In the genomic region with DNA sequence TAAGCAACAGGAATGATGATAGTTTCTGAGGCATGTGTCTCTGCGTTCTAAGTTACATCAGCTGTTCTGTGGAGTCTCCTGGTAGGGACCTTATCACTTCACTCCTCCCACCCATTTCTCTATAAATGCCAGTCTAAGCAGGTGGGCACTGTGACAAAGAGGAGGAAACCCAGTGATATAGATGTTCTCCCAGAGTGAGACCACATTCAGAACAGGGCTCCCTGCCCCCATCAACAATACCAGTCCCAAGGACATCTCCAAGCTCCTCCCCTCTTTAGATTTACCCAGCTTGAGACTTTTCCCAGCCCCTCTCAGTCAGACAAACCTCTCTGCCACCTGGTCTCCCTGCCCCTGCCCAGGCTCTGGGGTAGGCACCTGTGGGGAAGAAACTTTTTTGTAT, we compare ENCODE assay signal across 22 mouse cellular contexts. TPM values are rescaled to one million over a fixed set of nuclear protein-coding genes. Genes with fewer than 3 reads are reported as not detected.
DNase-seq lines count a peak whose midpoint lies in the region; ATAC-seq lines count a peak whose summit lies in the region.
"Had no signal": no experiment of that assay in that cellular context is flagged by ENCODE, and none has a peak within 500 bp of the region (broad histone marks: within the 10 kb centered on the region; RNA-seq: fewer than 3 reads in every experiment).

No protein-coding gene starts in this region.

- no peaks in the 10 kb centered on the region for H3K9me3 ChIP-seq in liver, embryonic 11.5 days (ENCODE audit: control insufficient read depth, low read length)
- H3K9me3 ChIP-seq in intestine, embryonic 16.5 days (ENCODE audit: control insufficient read depth, low read length) = no peaks in the 10 kb centered on the region
- H3K9me3 ChIP-seq in heart, embryonic 10.5 days = no peaks in the 10 kb centered on the region
- H3K9me3 ChIP-seq: forebrain, embryonic 13.5 days; hindbrain, embryonic 12.5 days; neural tube, embryonic 13.5 days had no signal

- peaks cover 10% of the 10 kb centered on the region for H3K27me3 ChIP-seq in liver, embryonic 11.5 days (replicated peaks; ENCODE audit: control insufficient read depth, insufficient read depth, low read length)
- peaks cover 11% of the 10 kb centered on the region; the same call in 1 of the 2 replicates for H3K27me3 ChIP-seq in intestine, embryonic 16.5 days (replicated peaks; ENCODE audit: control insufficient read depth, insufficient read depth, low read length)
- H3K27me3 ChIP-seq in heart, embryonic 10.5 days (ENCODE audit: insufficient read depth, poor library complexity, severe bottlenecking) = peaks cover 23% of the 10 kb centered on the region; the same call in 1 of the 2 replicates
- H3K27me3 ChIP-seq: forebrain, embryonic 13.5 days had no signal

- no peak overlapping the region for H3K4me3 ChIP-seq in liver, embryonic 11.5 days (ENCODE audit: low read depth, low read length)
- H3K4me3 ChIP-seq in intestine, embryonic 16.5 days (ENCODE audit: low read length) = no peak overlapping the region
- H3K4me3 ChIP-seq in heart, embryonic 10.5 days = no peak overlapping the region
- H3K4me3 ChIP-seq: forebrain, embryonic 13.5 days; hindbrain, embryonic 12.5 days; neural tube, embryonic 13.5 days had no signal

- no peak overlapping the region for H3K9ac ChIP-seq in liver, embryonic 11.5 days (ENCODE audit: low read depth, low read length)
- no peak overlapping the region for H3K9ac ChIP-seq in intestine, embryonic 16.5 days (ENCODE audit: low read depth, low read length)
- H3K9ac ChIP-seq: forebrain, embryonic 13.5 days; hindbrain, embryonic 12.5 days; lung, embryonic 14.5 days; neural tube, embryonic 13.5 days had no signal

- H3K27ac ChIP-seq in liver, embryonic 11.5 days (ENCODE audit: low read depth, low read length) = no peak overlapping the region
- H3K27ac ChIP-seq in intestine, embryonic 16.5 days (ENCODE audit: low read length) = no peak overlapping the region
- no peak overlapping the region for H3K27ac ChIP-seq in heart, embryonic 10.5 days
- H3K27ac ChIP-seq: forebrain, embryonic 13.5 days; hindbrain, embryonic 12.5 days; neural tube, embryonic 13.5 days; stomach, postnatal 0 days had no signal

- ATAC-seq in liver, embryonic 11.5 days (replicated peaks; ENCODE audit: low FRiP score) = 0 out of 2 replicates have a peak, but pooled peaks have one; percentile 31
- ATAC-seq in intestine, embryonic 16.5 days = peak; percentile 52; the same call in 1 of the 2 replicates
- peak; percentile 42; the same call in 1 of the 2 replicates for ATAC-seq in neutrophil, adult 5-6 weeks (ENCODE audit: extremely low read depth, insufficient number of reproducible peaks, low FRiP score, poor library complexity, severe bottlenecking)
- ATAC-seq: forebrain, embryonic 13.5 days had no signal

- WGBS in liver, embryonic 11.5 days = 47% methylated on average over 1 of the region's 1 CpGs
- 57% methylated on average over 1 of the region's 1 CpGs for WGBS in intestine, embryonic 16.5 days
- WGBS in heart, embryonic 10.5 days = 61% methylated on average over 1 of the region's 1 CpGs

- no peak overlapping the region for H3K4me2 ChIP-seq in liver, embryonic 11.5 days
- H3K4me2 ChIP-seq in intestine, embryonic 16.5 days (ENCODE audit: low read depth, low read length) = no peak overlapping the region
- H3K4me2 ChIP-seq: forebrain, embryonic 13.5 days; hindbrain, embryonic 12.5 days; lung, embryonic 14.5 days; neural tube, embryonic 13.5 days had no signal

- 0 out of 2 replicates have a peak, but pooled peaks cover 3% of the 10 kb centered on the region for H3K4me1 ChIP-seq in liver, embryonic 11.5 days (replicated peaks; ENCODE audit: control insufficient read depth, insufficient read depth, low read length)
- peaks cover 5% of the 10 kb centered on the region; the same call in 1 of the 2 replicates for H3K4me1 ChIP-seq in intestine, embryonic 16.5 days (ENCODE audit: control insufficient read depth, insufficient read depth, low read length)
- peaks cover 7% of the 10 kb centered on the region; the same call in 1 of the 2 replicates for H3K4me1 ChIP-seq in heart, embryonic 10.5 days

- no peaks in the 10 kb centered on the region for H3K36me3 ChIP-seq in liver, embryonic 11.5 days (ENCODE audit: control insufficient read depth, insufficient read depth, low read length)
- H3K36me3 ChIP-seq in intestine, embryonic 16.5 days (ENCODE audit: control insufficient read depth, insufficient read depth, low read length) = no peaks in the 10 kb centered on the region
- H3K36me3 ChIP-seq in heart, embryonic 10.5 days = no peaks in the 10 kb centered on the region
- H3K36me3 ChIP-seq: hindbrain, embryonic 12.5 days; neural tube, embryonic 13.5 days had no signal

- DNase-seq in liver, embryonic 11.5 days (ENCODE audit: low spot score) = no peak
- no peak for DNase-seq in liver
- DNase-seq in cerebellum, postnatal 10 days = no peak
- no peak for DNase-seq in layer of hippocampus, adult 8-10 months (ENCODE audit: low spot score in 2 of 2)
- DNase-seq in heart, embryonic 10.5 days (ENCODE audit: low spot score) = no peak
- DNase-seq: adrenal gland, adult 8-10 months; cerebellum, adult 18-20 months; embryo, embryonic 11 days; kidney, adult 2 months; kidney, postnatal 4 days; lung, embryonic 14.5 days; retina, postnatal 1 day had no signal

RNA-seq across cellular contexts. Expression of gene Prss2, which starts 20.2 kb away (rescaled TPM):
- 0.22 TPM in 1 of 2 replicates, not detected in the other for polyA plus RNA-seq in liver, embryonic 11.5 days (2014; fragmentation: Nextera tagmentation; extraction: Ambion mirVana)
- 141 and 217 TPM in 2 replicates for polyA plus RNA-seq in intestine, embryonic 16.5 days (2015; fragmentation: Nextera tagmentation; extraction: Ambion mirVana)
- total RNA-seq in neutrophil, adult 5-6 weeks (2017) = not detected in 2 replicates
- total RNA-seq in layer of hippocampus, adult 8-10 months (2022) = not detected
- not detected in 2 replicates for polyA plus RNA-seq in heart, embryonic 10.5 days (2016; fragmentation: Nextera tagmentation; extraction: Ambion mirVana)
- total RNA-seq: adrenal gland, adult 8-10 months; ES-E14; midbrain, postnatal 0 days had no signal
- polyA plus RNA-seq: forebrain, embryonic 13.5 days; heart, embryonic 14.5 days; hindbrain, embryonic 12.5 days; kidney, adult 2 months; limb, embryonic 11.5 days; lung, embryonic 14.5 days; midbrain, postnatal 0 days; neural tube, embryonic 13.5 days had no signal

Comparison
In these comparisons a context has a peak if more than half of its experiments do, and no peak if none do; other contexts are left out.
1. RNA of gene Prss2, which starts 20.2 kb away (polyA plus RNA-seq): 141 to 217 TPM in intestine, embryonic 16.5 days; 0.22 TPM in liver, embryonic 11.5 days and not detected in heart, embryonic 10.5 days; every median in the first group is over 100 times any median in the second.
2. Peak in every context shown above with its lines, with median percentiles within 50 percentile points of each other: ATAC-seq.